Mouse (Mus musculus) limb, embryonic 11.5 days (tissue): ENCODE measurements around the gene AU021092. TPM values are rescaled to one million over a fixed set of nuclear protein-coding genes. Genes with fewer than 3 reads are reported as not detected.
"Not testable (repeated sequence)": the region's sequence is repeated elsewhere in the genome, so short reads cannot be mapped to it uniquely, and the experiment has no call there.

Experiments used
- ATAC-seq: fragments of 200-750 bp; cut with Nextera tagmentation; 2 replicates; pipeline ENCODE4 v1.8.0; 2017; ENCODE audit warnings: low read depth; ENCODE audit not compliant: insufficient number of reproducible peaks, low FRiP score, low TSS enrichment
- DNase-seq: peaks from one replicate; pipeline ENCODE4 v3.0.0-alpha.2; 2015; ENCODE audit warnings: low spot score
- H3K27ac ChIP-seq: fragments of 300-500 bp; sonication (generic); replicated peaks from 2 replicates; pipeline ENCODE4 v1.5.1; 2014; ENCODE audit warnings: low read depth, mild to moderate bottlenecking, low read length
- H3K27me3 ChIP-seq: fragments of 300-500 bp; sonication (generic); 2 replicates; pipeline ENCODE4 v1.6.1; 2014; ENCODE audit warnings: mild to moderate bottlenecking, low read length, mixed read lengths; ENCODE audit not compliant: control insufficient read depth, insufficient read depth
- H3K36me3 ChIP-seq: fragments of 300-500 bp; sonication (generic); 2 replicates; pipeline ENCODE4 v1.6.1; 2014; ENCODE audit warnings: mild to moderate bottlenecking, low read length, moderate library complexity, mixed read lengths; ENCODE audit not compliant: control insufficient read depth, insufficient read depth
- H3K4me1 ChIP-seq: fragments of 300-500 bp; sonication (generic); 2 replicates; pipeline ENCODE4 v1.6.1; 2014; ENCODE audit warnings: low read length, mixed read lengths; ENCODE audit not compliant: control insufficient read depth, insufficient read depth
- H3K4me2 ChIP-seq: fragments of 300-500 bp; sonication (generic); 2 replicates; pipeline ENCODE4 v1.6.1; 2014; ENCODE audit warnings: low read depth, mild to moderate bottlenecking, moderate library complexity; ENCODE audit not compliant: severe bottlenecking
- H3K4me3 ChIP-seq: fragments of 300-500 bp; sonication (generic); 2 replicates; pipeline ENCODE4 v1.5.1; 2014; ENCODE audit warnings: low read depth, low read length
- H3K9ac ChIP-seq: fragments of 300-500 bp; sonication (generic); 2 replicates; pipeline ENCODE4 v1.6.1; 2014; ENCODE audit warnings: mild to moderate bottlenecking, low read length
- H3K9me3 ChIP-seq: fragments of 300-500 bp; sonication (generic); 2 replicates; pipeline ENCODE4 v1.6.1; 2016; ENCODE audit warnings: low read length; ENCODE audit not compliant: control insufficient read depth
- WGBS: fragments of 180-500 bp; shearing (Covaris S2); extraction: QIAGEN DNeasy Blood & Tissue Kit; methylation state at CpG from one replicate; pipeline ENCODE4 v1.1.7; 2014; 5-methylcytosine and 5-hydroxymethylcytosine counted together
- polyA plus RNA-seq: library from polyadenylated mRNA; unstranded; fragments of >200 nt; fragmentation: Nextera tagmentation; extraction: Ambion mirVana; gene quantifications from 2 replicates; pipeline ENCODE4 v1.2.1, GENCODE M21; 2014

Gene AU021092
- polyA plus RNA-seq, 1 experiment from 2014 or later, result 1.6 TPM

- ATAC-seq, result not testable (repeated sequence)
These were observed 5.4 kb upstream of the AU021092 start for GRCm38 (mm10) chr16:5227501-5227900.

GRCm38 (mm10) chr16:5226534-5226933 lies 4.4 kb upstream of the AU021092 start:
- not testable (repeated sequence) for ATAC-seq, H3K4me3 ChIP-seq, H3K36me3 ChIP-seq, H3K4me2 ChIP-seq, H3K27me3 ChIP-seq, H3K9me3 ChIP-seq, H3K4me1 ChIP-seq, DNase-seq, H3K27ac ChIP-seq, H3K9ac ChIP-seq
- 14% methylated on average over 1 of the region's 1 CpGs for WGBS

More at GRCm38 (mm10) chr16:5227501-5227900, 5.4 kb upstream of the AU021092 start:
- H3K27me3 ChIP-seq, H3K9ac ChIP-seq, DNase-seq, H3K4me2 ChIP-seq, H3K4me1 ChIP-seq, H3K4me3 ChIP-seq, H3K27ac ChIP-seq, H3K36me3 ChIP-seq, H3K9me3 ChIP-seq: not testable (repeated sequence)
- WGBS, result 82% methylated on average over 19 of the region's 19 CpGs

DNA sequence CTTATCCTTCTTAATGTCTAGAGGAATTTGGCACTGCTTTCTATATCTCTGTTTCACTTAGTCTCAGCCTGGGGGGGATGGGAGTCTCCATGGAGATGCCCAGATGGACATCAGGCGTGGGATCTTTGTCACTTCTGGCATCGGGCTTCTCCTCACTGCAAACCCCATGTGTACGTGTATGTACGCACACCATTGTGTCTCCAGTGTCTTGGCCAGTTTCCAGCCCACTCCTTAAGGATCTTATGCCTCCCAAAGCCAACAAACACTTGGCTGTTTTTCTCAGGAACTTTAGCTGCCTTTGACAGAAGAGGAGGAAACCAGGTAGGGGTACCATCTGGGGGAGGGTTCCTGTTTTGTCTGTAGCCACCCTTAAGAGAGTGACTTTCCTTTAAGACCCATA lies 696 bp downstream of the AU021092 start:
- no peak overlapping the region for H3K9ac ChIP-seq
- no peak for ATAC-seq
- no peaks in the 10 kb centered on the region for H3K27me3 ChIP-seq
- H3K36me3 ChIP-seq, result no peaks in the 10 kb centered on the region
- no peak overlapping the region for H3K4me2 ChIP-seq
- no peak overlapping the region for H3K27ac ChIP-seq
- no peaks in the 10 kb centered on the region for H3K9me3 ChIP-seq
- DNase-seq, result no peak
- no peaks in the 10 kb centered on the region for H3K4me1 ChIP-seq
- 86% methylated on average over 4 of the region's 4 CpGs for WGBS
- H3K4me3 ChIP-seq, result no peak overlapping the region

DNA sequence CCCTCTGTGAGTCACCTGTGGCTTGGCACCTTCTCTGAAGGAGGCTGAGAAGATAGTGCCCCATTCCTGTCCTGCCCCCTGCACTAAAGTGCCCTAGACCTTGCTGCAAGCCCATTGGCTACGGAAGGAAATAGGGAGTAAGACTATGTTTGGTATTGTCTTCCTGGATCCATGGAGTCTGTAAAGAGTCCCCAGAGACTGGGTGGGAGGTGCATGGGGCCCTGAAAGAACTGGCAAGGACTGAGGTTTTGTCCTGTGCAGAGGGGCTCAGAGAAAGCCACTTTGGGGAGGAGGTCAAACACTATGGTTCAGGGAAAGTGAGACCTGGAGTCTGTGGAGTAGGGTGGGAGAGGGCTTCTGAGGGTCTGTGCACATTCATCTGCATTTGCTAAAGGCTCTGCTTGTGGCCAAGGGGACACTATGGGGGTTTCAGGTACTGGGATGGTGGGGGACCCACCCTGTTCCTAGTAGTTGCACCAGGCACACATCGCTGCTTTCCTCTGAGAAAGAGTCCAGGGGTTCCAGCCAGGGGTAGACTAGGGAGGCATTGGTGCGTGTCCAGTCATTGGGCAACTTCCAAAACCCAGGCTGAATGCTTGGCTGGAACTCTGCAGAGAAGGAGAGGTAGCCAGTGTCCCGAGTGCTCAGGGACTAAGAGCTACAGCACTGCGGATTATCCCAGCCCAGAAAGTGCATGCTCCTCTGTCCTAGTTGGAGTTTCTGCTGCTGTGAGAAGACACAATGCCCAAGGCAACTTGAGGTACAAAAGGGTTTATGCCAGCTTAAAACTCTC lies 4.6 kb downstream of the AU021092 start:
- no peak overlapping the region for H3K4me2 ChIP-seq
- H3K36me3 ChIP-seq, result no peaks in the 10 kb centered on the region
- no peaks in the 10 kb centered on the region for H3K27me3 ChIP-seq
- WGBS, result 81% methylated on average over 5 of the region's 5 CpGs
- no peak overlapping the region for H3K9ac ChIP-seq
- no peaks in the 10 kb centered on the region for H3K9me3 ChIP-seq
- H3K27ac ChIP-seq, result no peak overlapping the region
- no peak for ATAC-seq
- H3K4me3 ChIP-seq, result no peak overlapping the region
- no peaks in the 10 kb centered on the region for H3K4me1 ChIP-seq
- no peak for DNase-seq

GRCm38 (mm10) chr16:5216686-5217085 lies 5.4 kb downstream of the AU021092 start:
- Histone ChIP-seq H3K36me3 (no peaks in the 10 kb centered on the region), H3K9me3 (no peaks in the 10 kb centered on the region), H3K27ac (no peak overlapping the region), H3K4me1 (no peaks in the 10 kb centered on the region), H3K4me2 (no peak overlapping the region), H3K4me3 (no peak overlapping the region), H3K9ac (no peak overlapping the region), H3K27me3 (no peaks in the 10 kb centered on the region)
- ATAC-seq, result no peak
- 57% methylated on average over 6 of the region's 6 CpGs for WGBS
- DNase-seq, result no peak

- Histone ChIP-seq H3K27ac (no peak overlapping the region), H3K4me3 (no peak overlapping the region), H3K4me1 (no peaks in the 10 kb centered on the region), H3K4me2 (no peak overlapping the region), H3K9me3 (no peaks in the 10 kb centered on the region), H3K36me3 (no peaks in the 10 kb centered on the region), H3K27me3 (no peaks in the 10 kb centered on the region), H3K9ac (no peak overlapping the region)
- 92% methylated on average over 2 of the region's 2 CpGs for WGBS
- ATAC-seq (no peak), DNase-seq (no peak)
These were observed 8.0 kb downstream of the AU021092 start for GRCm38 (mm10) chr16:5214126-5214525.

DNA sequence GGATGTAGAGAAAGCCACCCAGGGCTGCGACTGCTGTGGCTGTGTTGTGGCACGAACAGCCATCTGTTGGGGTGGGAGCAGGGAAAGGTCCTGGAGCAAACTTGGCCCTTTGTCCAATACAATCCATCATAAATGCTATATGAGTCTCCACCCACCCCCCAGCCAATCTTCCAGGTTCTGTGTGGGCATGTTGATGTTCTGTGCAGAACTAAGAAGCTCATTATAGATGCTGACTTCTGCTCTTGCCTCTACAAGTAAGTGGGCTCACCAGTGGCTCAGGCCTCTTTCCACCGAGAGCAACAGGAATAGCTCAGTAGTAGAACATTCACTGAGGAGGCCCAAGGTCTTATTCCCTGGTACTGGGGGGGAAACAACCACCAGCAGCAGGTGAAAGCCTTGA lies 9.9 kb downstream of the AU021092 start:
- Histone ChIP-seq H3K9me3 (no peaks in the 10 kb centered on the region), H3K36me3 (no peaks in the 10 kb centered on the region), H3K9ac (no peak overlapping the region), H3K27me3 (no peaks in the 10 kb centered on the region), H3K27ac (no peak overlapping the region), H3K4me1 (no peaks in the 10 kb centered on the region), H3K4me3 (no peak overlapping the region), H3K4me2 (no peak overlapping the region)
- DNase-seq (no peak), ATAC-seq (no peak)
- WGBS, result 72% methylated on average over 3 of the region's 3 CpGs

DNA sequence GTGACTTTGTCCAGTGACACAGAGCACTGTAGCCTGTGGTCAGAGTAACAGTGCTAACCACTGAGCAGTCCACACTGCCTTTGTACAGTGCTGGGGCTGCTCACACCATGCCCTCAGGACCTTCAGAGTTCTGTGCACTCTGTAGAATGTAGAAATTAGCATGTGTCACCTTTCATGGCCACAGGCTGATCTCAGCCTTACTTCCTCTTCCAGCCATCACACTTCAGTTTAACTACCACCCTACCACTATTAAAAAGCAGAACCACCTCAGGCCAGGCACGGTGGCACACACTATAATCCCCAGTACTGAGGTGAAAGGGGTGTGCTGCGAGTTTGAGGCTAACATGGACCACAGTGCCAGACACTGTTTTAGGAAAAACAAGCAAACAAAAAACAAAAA lies 11.7 kb downstream of the AU021092 start:
- Histone ChIP-seq H3K4me2 (no peak overlapping the region), H3K27ac (no peak overlapping the region), H3K4me1 (no peaks in the 10 kb centered on the region), H3K27me3 (no peaks in the 10 kb centered on the region), H3K9me3 (no peaks in the 10 kb centered on the region), H3K36me3 (no peaks in the 10 kb centered on the region), H3K4me3 (no peak overlapping the region), H3K9ac (no peak overlapping the region)
- 72% methylated on average over 2 of the region's 2 CpGs for WGBS
- DNase-seq (no peak), ATAC-seq (no peak)

DNA sequence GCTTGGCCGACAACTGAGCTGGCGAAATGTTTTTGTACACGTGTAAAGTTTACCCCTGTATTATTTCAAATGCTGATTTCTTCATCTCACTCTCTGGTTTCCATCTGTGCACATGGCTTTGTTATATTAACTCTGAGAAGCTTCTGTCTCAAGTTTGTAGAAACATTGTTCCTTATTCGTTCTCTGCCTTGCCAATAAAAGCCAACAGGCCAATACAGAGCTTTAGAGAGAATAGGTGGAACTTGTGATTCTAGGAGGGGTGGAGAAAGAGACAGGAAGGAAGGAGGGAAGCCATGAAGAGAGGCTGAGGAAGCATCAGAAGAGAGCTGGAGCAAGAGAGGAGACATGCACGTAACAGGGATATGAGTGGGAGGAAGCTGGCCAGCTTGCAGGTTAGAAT lies 16.0 kb downstream of the AU021092 start:
- ATAC-seq, result no peak
- no peak overlapping the region for H3K4me3 ChIP-seq
- H3K4me2 ChIP-seq, result no peak overlapping the region
- no peaks in the 10 kb centered on the region for H3K9me3 ChIP-seq
- no peaks in the 10 kb centered on the region for H3K27me3 ChIP-seq
- no peaks in the 10 kb centered on the region for H3K36me3 ChIP-seq
- 71% methylated on average over 5 of the region's 5 CpGs for WGBS
- no peak overlapping the region for H3K9ac ChIP-seq
- DNase-seq, result no peak
- H3K4me1 ChIP-seq, result peaks cover 5% of the 10 kb centered on the region; the same call in 1 of the 2 replicates
- H3K27ac ChIP-seq, result no peak overlapping the region
